In the genomic region with DNA sequence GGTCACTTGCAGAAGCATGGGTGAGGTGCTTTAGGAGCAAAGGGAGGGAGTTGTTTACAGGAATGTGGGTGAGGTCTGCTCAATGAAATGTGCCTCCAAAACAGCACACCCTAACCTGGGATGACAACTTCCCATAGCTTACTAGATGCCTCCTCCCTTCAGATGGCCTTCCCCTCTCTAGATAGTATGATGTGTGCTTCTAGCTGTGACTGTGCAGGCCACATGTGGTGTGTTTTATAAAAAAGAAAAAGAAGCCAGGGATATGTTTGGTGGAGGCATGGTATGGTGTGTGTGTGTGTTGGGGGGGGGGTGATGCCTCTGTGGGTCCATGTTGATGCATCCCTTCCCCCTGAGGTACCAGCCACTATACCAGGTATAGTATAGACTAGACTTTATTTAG, we compare ENCODE assay signal across 20 mouse cellular contexts.
"Had no signal": no experiment of that assay in that cellular context is flagged by ENCODE, and none has a peak within 500 bp of the region (broad histone marks: within the 10 kb centered on the region; RNA-seq: fewer than 3 reads in every experiment).

No protein-coding gene starts in this region.

- ATAC-seq: intestine, postnatal 0 days; midbrain, embryonic 15.5 days had no signal

- H3K36me3 ChIP-seq: midbrain, embryonic 12.5 days; midbrain, embryonic 15.5 days; neural tube, embryonic 12.5 days; neural tube, embryonic 15.5 days; stomach, embryonic 15.5 days had no signal

- H3K27me3 ChIP-seq: megakaryocyte, embryonic 14.5 days; midbrain, embryonic 12.5 days; midbrain, embryonic 15.5 days; neural tube, embryonic 12.5 days; neural tube, embryonic 15.5 days; stomach, embryonic 15.5 days had no signal

- H3K4me1 ChIP-seq: midbrain, embryonic 12.5 days; midbrain, embryonic 15.5 days; neural tube, embryonic 12.5 days; neural tube, embryonic 15.5 days; stomach, embryonic 15.5 days had no signal

- H3K27ac ChIP-seq: kidney, postnatal 0 days; left cerebral cortex, adult 2 months; liver, embryonic 14.5 days; midbrain, embryonic 12.5 days; midbrain, embryonic 15.5 days; neural tube, embryonic 12.5 days; neural tube, embryonic 15.5 days; stomach, embryonic 15.5 days had no signal

- H3K9me3 ChIP-seq: midbrain, embryonic 12.5 days; midbrain, embryonic 15.5 days; neural tube, embryonic 12.5 days; neural tube, embryonic 15.5 days; stomach, embryonic 15.5 days had no signal

- H3K4me3 ChIP-seq: left cerebral cortex, adult 2 months; megakaryocyte, embryonic 14.5 days; midbrain, embryonic 12.5 days; midbrain, embryonic 15.5 days; neural tube, embryonic 12.5 days; neural tube, embryonic 15.5 days; stomach, embryonic 15.5 days had no signal

- DNase-seq: kidney, adult 2 months; kidney, postnatal 36 days; layer of hippocampus, postnatal 36 days; lung, adult 2 months; lung, postnatal 14 days; lung, postnatal 4 days; retina, postnatal 1 day; right cerebral cortex, postnatal 25 days; spleen, adult 18-20 months; thymus, postnatal 25 days had no signal
